Mouse (Mus musculus) CH12.LX (cell line): ENCODE measurements at regions not wholly inside any gene's neighbourhood (a gene's known extent, or its start where the extent isn't known, plus 50 kb on each side); places are given as distances from the start of the nearest gene placed in this dataset.

Experiments used
- BHLHE40 ChIP-seq: IDR thresholded peaks from 2 replicates; pipeline ENCODE4 v1.6.1; 2011; ENCODE audit warnings: mild to moderate bottlenecking, low read depth, low read length, improper control_type of control experiment
- CTCF ChIP-seq, 2 experiments: IDR thresholded peaks in 1 of 2; conservative IDR thresholded peaks in 1 of 2; 2 replicates each; pipeline ENCODE4 v1.5.1; 2011 to 2012; ENCODE audit warnings: low read depth in 2 of 2, low read length in 2 of 2, improper control_type of control experiment in 1 of 2, inconsistent platforms in 1 of 2, mild to moderate bottlenecking in 1 of 2, moderate library complexity in 1 of 2
- POLR2A ChIP-seq: IDR thresholded peaks from 2 replicates; pipeline ENCODE4 v1.6.1; 2011; ENCODE audit warnings: low read depth, mild to moderate bottlenecking, improper control_type of control experiment, low read length
- POLR2AphosphoS2 ChIP-seq: IDR thresholded peaks from 2 replicates; pipeline ENCODE4 v1.6.1; 2011; ENCODE audit warnings: low read depth, low read length, improper control_type of control experiment
- ZNF384 ChIP-seq: IDR thresholded peaks from 2 replicates; pipeline ENCODE4 v1.6.1; 2012; ENCODE audit warnings: low read depth, low read length, improper control_type of control experiment, inconsistent platforms

DNA sequence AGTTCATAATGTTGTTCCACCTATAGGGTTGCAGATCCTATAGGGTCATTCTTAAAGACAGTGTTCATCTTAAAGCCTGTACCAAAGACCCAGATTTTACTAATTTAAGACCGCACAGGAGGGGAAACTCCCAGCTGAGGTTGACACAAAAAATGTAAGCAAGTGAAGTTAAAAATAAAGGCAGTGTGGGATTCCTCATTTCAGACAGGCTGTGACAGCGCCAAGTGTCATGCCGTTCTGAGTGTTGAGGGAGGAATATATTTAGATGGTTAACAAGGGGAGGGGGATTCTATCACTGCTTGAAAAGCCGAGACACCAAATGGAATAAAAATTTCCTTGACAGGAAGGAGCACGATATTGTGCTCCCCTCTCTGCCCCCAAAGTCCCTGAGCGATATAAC lies 123.9 kb downstream of the Edem1 start:
- no peak for TF ChIP-seq CTCF (conservative IDR thresholded peaks at IDR 0.05 in 1 of 2, IDR thresholded peaks at IDR 0.05 in 1 of 2; ENCODE audit: low read depth in 2 of 2, low read length in 2 of 2)
- no peak for TF ChIP-seq ZNF384
- no peak for TF ChIP-seq BHLHE40
- TF ChIP-seq POLR2A, result no peak
- no peak for TF ChIP-seq POLR2AphosphoS2
